24 mouse cellular contexts compared by ENCODE assay signal in genomic region chr9:103271104-103271503, GRCm38 (mm10). TPM values are rescaled to one million over a fixed set of nuclear protein-coding genes. Genes with fewer than 3 reads are reported as not detected.
DNase-seq lines count a peak whose midpoint lies in the region; ATAC-seq and TF ChIP-seq lines count a peak whose summit lies in the region.
"Had no signal": no experiment of that assay in that cellular context is flagged by ENCODE, and none has a peak within 500 bp of the region (broad histone marks: within the 10 kb centered on the region; RNA-seq: fewer than 3 reads in every experiment).

No protein-coding gene starts in this region.

- H3K36me3 ChIP-seq in embryonic facial prominence, embryonic 14.5 days (ENCODE audit: control insufficient read depth, insufficient read depth, low read length): no peaks in the 10 kb centered on the region
- H3K36me3 ChIP-seq in embryonic facial prominence, embryonic 10.5 days (replicated peaks): no peaks in the 10 kb centered on the region
- H3K36me3 ChIP-seq in lung, embryonic 14.5 days (ENCODE audit: insufficient read depth): no peaks in the 10 kb centered on the region
- H3K36me3 ChIP-seq: embryonic facial prominence, embryonic 15.5 days; midbrain, embryonic 12.5 days had no signal

- 38% methylated on average over 4 of the region's 4 CpGs for WGBS in embryonic facial prominence, embryonic 14.5 days
- 65% methylated on average over 4 of the region's 4 CpGs for WGBS in embryonic facial prominence, embryonic 10.5 days
- WGBS in lung, embryonic 14.5 days: 3% methylated on average over 4 of the region's 4 CpGs

- peak; percentile 10 for DNase-seq in embryonic facial prominence, embryonic 14.5 days (ENCODE audit: low spot score)
- no peak for DNase-seq in embryonic facial prominence, embryonic 10.5 days (ENCODE audit: low spot score)
- DNase-seq in lung, embryonic 14.5 days: peak; percentile 16
- DNase-seq in lung, postnatal 36 days: no peak
- peak; percentile 4 for DNase-seq in retina, postnatal 1 day
- DNase-seq in retina, embryonic 14.5 days (ENCODE audit: low spot score): no peak
- DNase-seq in urinary bladder, postnatal 14 days (ENCODE audit: low spot score): no peak
- no peak for DNase-seq in kidney, adult 8-10 months
- DNase-seq: adrenal gland, adult 8-10 months; cerebellum, adult 8-10 months; cerebellum, postnatal 36 days; embryo, embryonic 11 days; gastrocnemius, postnatal 36 days; heart, postnatal 4 days; kidney, adult 2 months; kidney, postnatal 10 days; thymus, adult 18-20 months; thymus, postnatal 4 days had no signal

- no peaks in the 10 kb centered on the region for H3K9me3 ChIP-seq in embryonic facial prominence, embryonic 14.5 days (ENCODE audit: control insufficient read depth, low read length)
- H3K9me3 ChIP-seq in embryonic facial prominence, embryonic 10.5 days: no peaks in the 10 kb centered on the region
- no peaks in the 10 kb centered on the region for H3K9me3 ChIP-seq in lung, embryonic 14.5 days (ENCODE audit: low read depth, low read length)
- H3K9me3 ChIP-seq: embryonic facial prominence, embryonic 15.5 days; midbrain, embryonic 12.5 days had no signal

- H3K4me1 ChIP-seq in embryonic facial prominence, embryonic 14.5 days (ENCODE audit: control insufficient read depth, insufficient read depth, low read length): no peaks in the 10 kb centered on the region
- no peaks in the 10 kb centered on the region for H3K4me1 ChIP-seq in embryonic facial prominence, embryonic 10.5 days
- H3K4me1 ChIP-seq in lung, embryonic 14.5 days (ENCODE audit: insufficient read depth): no peaks in the 10 kb centered on the region
- H3K4me1 ChIP-seq: embryonic facial prominence, embryonic 15.5 days; midbrain, embryonic 12.5 days had no signal

- no peaks in the 10 kb centered on the region for H3K27me3 ChIP-seq in embryonic facial prominence, embryonic 14.5 days (replicated peaks; ENCODE audit: control insufficient read depth, insufficient read depth, low read length)
- H3K27me3 ChIP-seq in embryonic facial prominence, embryonic 10.5 days (replicated peaks; ENCODE audit: low read depth, poor library complexity, severe bottlenecking): no peaks in the 10 kb centered on the region
- no peaks in the 10 kb centered on the region for H3K27me3 ChIP-seq in lung, embryonic 14.5 days (ENCODE audit: insufficient read depth, low read length)
- H3K27me3 ChIP-seq: embryonic facial prominence, embryonic 15.5 days; midbrain, embryonic 12.5 days had no signal

- no peak overlapping the region for H3K4me2 ChIP-seq in embryonic facial prominence, embryonic 14.5 days (ENCODE audit: low read depth, low read length)
- H3K4me2 ChIP-seq in lung, embryonic 14.5 days: no peak overlapping the region
- H3K4me2 ChIP-seq: embryonic facial prominence, embryonic 15.5 days; midbrain, embryonic 12.5 days had no signal

- no peak overlapping the region for H3K9ac ChIP-seq in embryonic facial prominence, embryonic 14.5 days (ENCODE audit: low read depth, low read length)
- no peak overlapping the region for H3K9ac ChIP-seq in lung, embryonic 14.5 days
- H3K9ac ChIP-seq: embryonic facial prominence, embryonic 15.5 days; midbrain, embryonic 12.5 days had no signal

- no peak overlapping the region for H3K27ac ChIP-seq in embryonic facial prominence, embryonic 14.5 days (replicated peaks; ENCODE audit: low read depth, low read length)
- H3K27ac ChIP-seq in embryonic facial prominence, embryonic 10.5 days (replicated peaks): no peak overlapping the region
- no peak overlapping the region for H3K27ac ChIP-seq in lung, embryonic 14.5 days (ENCODE audit: low read depth)
- H3K27ac ChIP-seq: embryonic facial prominence, embryonic 15.5 days; midbrain, embryonic 12.5 days had no signal

- no peak for ATAC-seq in embryonic facial prominence, embryonic 14.5 days (ENCODE audit: low read depth)
- ATAC-seq in lung, embryonic 14.5 days (ENCODE audit: insufficient read depth): no peak
- ATAC-seq: activated CD4-positive, CD25-positive, alpha-beta regulatory T cell, adult 4 months; lung, postnatal 0 days had no signal

- TF ChIP-seq CTCF in lung, embryonic 14.5 days (IDR thresholded peaks at IDR 0.05; ENCODE audit: low read depth): no peak

- no peak overlapping the region for H3K4me3 ChIP-seq in embryonic facial prominence, embryonic 14.5 days (ENCODE audit: low read depth, low read length)
- no peak overlapping the region for H3K4me3 ChIP-seq in embryonic facial prominence, embryonic 10.5 days
- H3K4me3 ChIP-seq in lung, embryonic 14.5 days (ENCODE audit: low read depth, low read length): no peak overlapping the region
- H3K4me3 ChIP-seq: embryonic facial prominence, embryonic 15.5 days; midbrain, embryonic 12.5 days had no signal

RNA-seq across cellular contexts. Expression of gene 1300017J02Rik, which starts 33.8 kb away (rescaled TPM):
- polyA plus RNA-seq in embryonic facial prominence, embryonic 14.5 days (2014; fragmentation: Nextera tagmentation; extraction: Ambion mirVana): 0.67 and 0.71 TPM in 2 replicates
- polyA plus RNA-seq in embryonic facial prominence, embryonic 10.5 days (2016; fragmentation: Nextera tagmentation; extraction: Ambion mirVana): 2.9 and 4.0 TPM in 2 replicates
- polyA plus RNA-seq in lung, embryonic 14.5 days (2014; fragmentation: Nextera tagmentation; extraction: Ambion mirVana): 0.51 and 0.78 TPM in 2 replicates

RNA-seq across cellular contexts. Expression of gene Topbp1, which starts 33.9 kb away (rescaled TPM):
- 56.5 and 63.2 TPM in 2 replicates for polyA plus RNA-seq in embryonic facial prominence, embryonic 14.5 days (2014; fragmentation: Nextera tagmentation; extraction: Ambion mirVana)
- polyA plus RNA-seq in embryonic facial prominence, embryonic 10.5 days (2016; fragmentation: Nextera tagmentation; extraction: Ambion mirVana): 86.9 and 93.9 TPM in 2 replicates
- 96.5 and 103 TPM in 2 replicates for polyA plus RNA-seq in lung, embryonic 14.5 days (2014; fragmentation: Nextera tagmentation; extraction: Ambion mirVana)

RNA-seq across cellular contexts. Expression of gene Trf, which starts 40.9 kb away (rescaled TPM):
- polyA plus RNA-seq in embryonic facial prominence, embryonic 14.5 days (2014; fragmentation: Nextera tagmentation; extraction: Ambion mirVana): 34.1 and 35.4 TPM in 2 replicates
- 21.1 and 23.5 TPM in 2 replicates for polyA plus RNA-seq in embryonic facial prominence, embryonic 10.5 days (2016; fragmentation: Nextera tagmentation; extraction: Ambion mirVana)
- 35.5 and 44.6 TPM in 2 replicates for polyA plus RNA-seq in lung, embryonic 14.5 days (2014; fragmentation: Nextera tagmentation; extraction: Ambion mirVana)

RNA-seq across cellular contexts. Expression of gene Gm20425, which starts 41.0 kb away (rescaled TPM):
- polyA plus RNA-seq in embryonic facial prominence, embryonic 14.5 days (2014; fragmentation: Nextera tagmentation; extraction: Ambion mirVana): 0.45 and 3.8 TPM in 2 replicates
- 0.58 and 0.95 TPM in 2 replicates for polyA plus RNA-seq in embryonic facial prominence, embryonic 10.5 days (2016; fragmentation: Nextera tagmentation; extraction: Ambion mirVana)
- polyA plus RNA-seq in lung, embryonic 14.5 days (2014; fragmentation: Nextera tagmentation; extraction: Ambion mirVana): 3.4 TPM in 1 of 2 replicates, not detected in the other
- polyA plus RNA-seq: intestine, embryonic 14.5 days; kidney, adult 2 months; limb, embryonic 11.5 days had no signal

Comparison
In these comparisons a context has a peak if more than half of its experiments do, and no peak if none do; other contexts are left out.
1. DNase-seq: peak in embryonic facial prominence, embryonic 14.5 days (single experiment), lung, embryonic 14.5 days (single experiment) and retina, postnatal 1 day (single experiment); none in embryonic facial prominence, embryonic 10.5 days (single experiment), lung, postnatal 36 days (single experiment), retina, embryonic 14.5 days (single experiment), urinary bladder, postnatal 14 days (single experiment) and kidney, adult 8-10 months (0 of 2).